Mouse (Mus musculus) midbrain, postnatal 0 days (tissue): Measurements from ENCODE around the gene Mipol1. TPM values are rescaled to one million over a fixed set of nuclear protein-coding genes. Genes with fewer than 3 reads are reported as not detected.
A peak's percentile ranks its signal among the peaks of the same experiment; 100 is the strongest.

Experiments used
- ATAC-seq: fragments of 200-750 bp; cut with Nextera tagmentation; 2 replicates; pipeline ENCODE4 v1.8.0; 2017; ENCODE audit warnings: moderate number of reproducible peaks, mild to moderate bottlenecking, moderate TSS enrichment, moderate library complexity; ENCODE audit not compliant: low FRiP score
- DNase-seq: peaks from one replicate; pipeline ENCODE4 v3.0.0-alpha.2; 2015; ENCODE audit warnings: low spot score
- H3K27ac ChIP-seq: fragments of 300-500 bp; sonication (generic); 2 replicates; pipeline ENCODE4 v1.5.1; 2014; ENCODE audit warnings: low read depth, mild to moderate bottlenecking, low read length, mixed read lengths
- H3K27me3 ChIP-seq: fragments of 300-500 bp; sonication (generic); 2 replicates; pipeline ENCODE4 v1.6.1; 2014; ENCODE audit warnings: low read length, control low read depth, mixed read lengths; ENCODE audit not compliant: insufficient read depth
- H3K36me3 ChIP-seq: fragments of 300-500 bp; sonication (generic); 2 replicates; pipeline ENCODE4 v1.6.1; 2014; ENCODE audit warnings: low read length, control low read depth, mixed read lengths; ENCODE audit not compliant: insufficient read depth
- H3K4me1 ChIP-seq: fragments of 300-500 bp; sonication (generic); 2 replicates; pipeline ENCODE4 v1.6.1; 2014; ENCODE audit warnings: mild to moderate bottlenecking, control low read depth, antibody characterized with exemption, low read length, mixed read lengths; ENCODE audit not compliant: insufficient read depth
- H3K4me2 ChIP-seq: fragments of 300-500 bp; sonication (generic); 2 replicates; pipeline ENCODE4 v1.6.1; 2014; ENCODE audit warnings: low read depth, mild to moderate bottlenecking, low read length, mixed read lengths; ENCODE audit not compliant: poor library complexity, severe bottlenecking
- H3K4me3 ChIP-seq: fragments of 300-500 bp; sonication (generic); 2 replicates; pipeline ENCODE4 v1.5.1; 2014; ENCODE audit warnings: low read depth, mild to moderate bottlenecking, low read length, moderate library complexity
- H3K9ac ChIP-seq: fragments of 300-500 bp; sonication (generic); replicated peaks from 2 replicates; pipeline ENCODE4 v1.6.1; 2014; ENCODE audit warnings: mild to moderate bottlenecking, low read length, moderate library complexity, mixed read lengths; ENCODE audit not compliant: poor library complexity, severe bottlenecking
- H3K9me3 ChIP-seq: fragments of 300-500 bp; sonication (generic); 2 replicates; pipeline ENCODE4 v1.6.1; 2016; ENCODE audit warnings: low read length, control low read depth
- CTCF ChIP-seq: IDR thresholded peaks from 2 replicates; pipeline ENCODE4 v1.5.1; 2016; ENCODE audit warnings: antibody characterized with exemption, mild to moderate bottlenecking
- WGBS: fragments of 180-500 bp; shearing (Covaris S2); extraction: QIAGEN DNeasy Blood & Tissue Kit; methylation state at CpG from one replicate; pipeline ENCODE4 v1.1.7; 2014; 5-methylcytosine and 5-hydroxymethylcytosine counted together
- polyA plus RNA-seq: library from polyadenylated mRNA; unstranded; fragments of >200 nt; fragmentation: Nextera tagmentation; extraction: Ambion mirVana; gene quantifications from 2 replicates; pipeline ENCODE4 v1.2.1, GENCODE M21; 2015
- total RNA-seq: library from RNA; depleted of rRNA; stranded (reverse); fragments of >200 nt; gene quantifications from 2 replicates; pipeline ENCODE4 v1.2.3, GENCODE M21; 2014; rRNA removed

The Mipol1 gene
- total RNA-seq (1.9 and 4.0 TPM in 2 replicates), polyA plus RNA-seq (3.5 and 4.1 TPM in 2 replicates)

GRCm38 (mm10) chr12:57230192-57230706 lies at the start of gene Mipol1, which contains the start of gene Prps1l3:
Gene Mipol1 (plus strand): TSS chr12:57230427.
Gene Prps1l3 (plus strand): TSS chr12:57230412.
- peak; percentile 15; the same call in 1 of the 2 replicates for TF ChIP-seq CTCF
- peak within 1 kb of the TSS; percentile 75 for H3K27ac ChIP-seq
- ATAC-seq (peak; percentile 96), DNase-seq (peak; percentile 94)
- no peaks in the 10 kb centered on the region for H3K4me1 ChIP-seq
- WGBS = 2% methylated on average over 52 of the region's 58 CpGs
- peak within 1 kb of the TSS; percentile 75 for H3K4me2 ChIP-seq
- H3K9me3 ChIP-seq = no peaks in the 10 kb centered on the region
- H3K9ac ChIP-seq = peak within 1 kb of the TSS; percentile 81
- no peaks in the 10 kb centered on the region for H3K36me3 ChIP-seq
- H3K27me3 ChIP-seq = no peaks in the 10 kb centered on the region
- peak within 1 kb of the TSS; percentile 75 for H3K4me3 ChIP-seq

- no peaks in the 10 kb centered on the region for H3K27me3 ChIP-seq
- no peaks in the 10 kb centered on the region for H3K36me3 ChIP-seq
- WGBS = 53% methylated on average over 2 of the region's 2 CpGs
- H3K9me3 ChIP-seq = no peaks in the 10 kb centered on the region
- no peak overlapping the region for H3K9ac ChIP-seq
- peak; percentile 71 for TF ChIP-seq CTCF
- ATAC-seq = no peak
- no peak overlapping the region for H3K27ac ChIP-seq
- peak; percentile 24 for DNase-seq
- H3K4me3 ChIP-seq = no peak overlapping the region
- H3K4me2 ChIP-seq = no peak overlapping the region
- H3K4me1 ChIP-seq = no peaks in the 10 kb centered on the region
Measured at GRCm38 (mm10) chr12:57184401-57185147, 45.7 kb upstream of the Mipol1 start.

GRCm38 (mm10) chr12:57185475-57185874 lies 44.8 kb upstream of the Mipol1 start:
- Histone ChIP-seq H3K27me3 (no peaks in the 10 kb centered on the region), H3K4me1 (no peaks in the 10 kb centered on the region), H3K9ac (no peak overlapping the region), H3K4me2 (no peak overlapping the region), H3K36me3 (no peaks in the 10 kb centered on the region), H3K9me3 (no peaks in the 10 kb centered on the region), H3K4me3 (no peak overlapping the region), H3K27ac (no peak overlapping the region)
- ATAC-seq (no peak), DNase-seq (no peak)
- peak; percentile 72 for TF ChIP-seq CTCF
- WGBS = 0% methylated on average over 1 of the region's 1 CpGs

GRCm38 (mm10) chr12:57186126-57186525 lies 44.1 kb upstream of the Mipol1 start:
- WGBS = 79% methylated on average over 2 of the region's 2 CpGs
- ATAC-seq (no peak), DNase-seq (no peak)
- no peaks in the 10 kb centered on the region for H3K27me3 ChIP-seq
- H3K36me3 ChIP-seq = no peaks in the 10 kb centered on the region
- H3K4me2 ChIP-seq = no peak overlapping the region
- H3K27ac ChIP-seq = no peak overlapping the region
- TF ChIP-seq CTCF = no peak
- H3K9me3 ChIP-seq = no peaks in the 10 kb centered on the region
- no peaks in the 10 kb centered on the region for H3K4me1 ChIP-seq
- no peak overlapping the region for H3K9ac ChIP-seq
- no peak overlapping the region for H3K4me3 ChIP-seq

GRCm38 (mm10) chr12:57187032-57187431 lies 43.2 kb upstream of the Mipol1 start:
- H3K27ac ChIP-seq = no peak overlapping the region
- no peaks in the 10 kb centered on the region for H3K4me1 ChIP-seq
- no peaks in the 10 kb centered on the region for H3K9me3 ChIP-seq
- no peaks in the 10 kb centered on the region for H3K27me3 ChIP-seq
- H3K4me2 ChIP-seq = no peak overlapping the region
- DNase-seq (no peak), ATAC-seq (no peak)
- no peak overlapping the region for H3K4me3 ChIP-seq
- H3K9ac ChIP-seq = no peak overlapping the region
- no peaks in the 10 kb centered on the region for H3K36me3 ChIP-seq
- TF ChIP-seq CTCF = no peak
- 92% methylated on average over 4 of the region's 4 CpGs for WGBS

GRCm38 (mm10) chr12:57194609-57195008 lies 35.6 kb upstream of the Mipol1 start:
- no peaks in the 10 kb centered on the region for H3K9me3 ChIP-seq
- H3K27ac ChIP-seq = no peak overlapping the region
- 39% methylated on average over 3 of the region's 3 CpGs for WGBS
- no peaks in the 10 kb centered on the region for H3K36me3 ChIP-seq
- H3K4me1 ChIP-seq = 0 out of 2 replicates have a peak, but pooled peaks cover 7% of the 10 kb centered on the region
- TF ChIP-seq CTCF = peak; percentile 47
- peaks cover 13% of the 10 kb centered on the region for H3K27me3 ChIP-seq
- ATAC-seq (no peak), DNase-seq (peak; percentile 32)
- no peak overlapping the region for H3K4me3 ChIP-seq
- no peak overlapping the region for H3K4me2 ChIP-seq
- no peak overlapping the region for H3K9ac ChIP-seq
